In the genomic region with DNA sequence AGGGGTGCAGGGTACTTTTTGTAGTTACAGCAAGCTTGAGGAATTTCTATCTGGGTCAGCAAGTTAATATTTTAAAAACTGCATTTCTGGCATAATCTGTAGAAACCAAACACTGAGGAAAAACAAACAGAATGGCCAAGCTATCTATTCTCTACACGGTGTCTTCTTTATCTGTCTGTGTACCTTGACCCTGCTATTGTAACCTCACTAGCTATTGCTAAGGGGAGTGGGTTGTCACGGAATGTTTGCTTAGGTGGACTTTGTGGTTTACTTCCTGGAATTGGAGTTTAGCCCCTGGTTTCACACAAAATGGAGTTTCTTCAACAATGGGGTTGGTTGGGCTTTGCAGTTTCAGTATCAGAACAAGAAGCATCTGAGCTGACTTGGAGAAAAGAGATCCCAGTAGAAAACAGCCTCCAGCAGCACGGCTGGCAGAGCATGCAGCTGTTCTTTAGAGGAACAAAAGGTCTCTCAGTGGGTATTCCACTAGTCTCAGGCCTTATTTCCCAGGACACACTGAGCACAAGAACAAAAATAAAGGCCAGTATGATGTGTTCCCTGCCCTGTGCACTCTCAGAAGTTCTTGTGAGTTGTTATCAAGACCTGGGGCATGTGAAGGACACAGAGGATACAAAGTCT, we compare ENCODE assay signal across 20 mouse cellular contexts.
A peak's percentile ranks its signal among the peaks of the same experiment; 100 is the strongest.
DNase-seq lines count a peak whose midpoint lies in the region; ATAC-seq lines count a peak whose summit lies in the region.
"Had no signal": no experiment of that assay in that cellular context is flagged by ENCODE, and none has a peak within 500 bp of the region (broad histone marks: within the 10 kb centered on the region; RNA-seq: fewer than 3 reads in every experiment).

No protein-coding gene starts in this region.

- no peaks in the 10 kb centered on the region for H3K27me3 ChIP-seq in midbrain, embryonic 11.5 days (ENCODE audit: control insufficient read depth, insufficient read depth, low read length)
- no peaks in the 10 kb centered on the region for H3K27me3 ChIP-seq in midbrain, embryonic 16.5 days (ENCODE audit: control insufficient read depth, insufficient read depth, low read depth, low read length)
- H3K27me3 ChIP-seq: heart, embryonic 15.5 days; limb, embryonic 15.5 days had no signal

- H3K4me1 ChIP-seq in midbrain, embryonic 11.5 days (ENCODE audit: control insufficient read depth, insufficient read depth, low read length), result peaks cover 9% of the 10 kb centered on the region; the same call in 1 of the 2 replicates
- peaks cover 5% of the 10 kb centered on the region for H3K4me1 ChIP-seq in midbrain, embryonic 16.5 days (ENCODE audit: control insufficient read depth, insufficient read depth, low read length)
- H3K4me1 ChIP-seq: limb, embryonic 15.5 days had no signal

- H3K9ac ChIP-seq in midbrain, embryonic 11.5 days (ENCODE audit: low read length), result no peak overlapping the region
- no peak overlapping the region for H3K9ac ChIP-seq in midbrain, embryonic 16.5 days (ENCODE audit: low read depth, low read length)
- H3K9ac ChIP-seq: embryonic facial prominence, embryonic 13.5 days; forebrain, postnatal 0 days; heart, embryonic 15.5 days; limb, embryonic 15.5 days had no signal

- no peak overlapping the region for H3K4me2 ChIP-seq in midbrain, embryonic 11.5 days
- no peak overlapping the region for H3K4me2 ChIP-seq in midbrain, embryonic 16.5 days (ENCODE audit: low read length)
- H3K4me2 ChIP-seq: embryonic facial prominence, embryonic 13.5 days; heart, embryonic 15.5 days; limb, embryonic 15.5 days had no signal

- DNase-seq in gastrocnemius, postnatal 14 days, result peak; percentile 9
- DNase-seq in gastrocnemius, postnatal 10 days, result no peak
- DNase-seq in midbrain, embryonic 11.5 days (ENCODE audit: low spot score, missing footprints), result peak; percentile 91
- DNase-seq in embryo, embryonic 11 days, result peak; percentile 42
- DNase-seq in retina, postnatal 1 day, result peak; percentile 35
- no peak for DNase-seq in cerebellum, postnatal 14 days
- no peak for DNase-seq in heart, postnatal 14 days
- DNase-seq: B cell, adult 2 months; cerebellum, adult 8-10 months; forebrain, postnatal 0 days; kidney, postnatal 4 days; lung, postnatal 4 days; thymus, adult 18-20 months had no signal

- intact Hi-C loops in gastrocnemius, postnatal 14 days (cut with DNase I; ENCODE audit: low total_unique reads), result no loop called here
- intact Hi-C loops in heart, postnatal 14 days (cut with DNase I), result no loop called here

- H3K9me3 ChIP-seq in midbrain, embryonic 11.5 days (ENCODE audit: control insufficient read depth, low read length), result no peaks in the 10 kb centered on the region
- no peaks in the 10 kb centered on the region for H3K9me3 ChIP-seq in midbrain, embryonic 16.5 days (replicated peaks; ENCODE audit: control insufficient read depth, low read length, poor library complexity, severe bottlenecking)
- H3K9me3 ChIP-seq: embryonic facial prominence, embryonic 13.5 days; G1E; heart, embryonic 15.5 days; limb, embryonic 15.5 days had no signal

- no peaks in the 10 kb centered on the region for H3K36me3 ChIP-seq in midbrain, embryonic 11.5 days (ENCODE audit: control insufficient read depth, insufficient read depth, low read length)
- H3K36me3 ChIP-seq in midbrain, embryonic 16.5 days (ENCODE audit: control insufficient read depth, insufficient read depth, low read length), result no peaks in the 10 kb centered on the region
- H3K36me3 ChIP-seq: embryonic facial prominence, embryonic 13.5 days; G1E; heart, embryonic 15.5 days; limb, embryonic 15.5 days had no signal

- WGBS in midbrain, embryonic 11.5 days, result 11% methylated on average over 3 of the region's 3 CpGs
- 15% methylated on average over 3 of the region's 3 CpGs for WGBS in midbrain, embryonic 16.5 days

- ATAC-seq in midbrain, embryonic 11.5 days (ENCODE audit: low FRiP score), result 0 out of 2 replicates have a peak, but pooled peaks have one; percentile 42
- no peak for ATAC-seq in midbrain, embryonic 16.5 days
- ATAC-seq: forebrain, postnatal 0 days; inflammation-experienced regulatory T-cells, adult 6 months had no signal

- no peak overlapping the region for H3K4me3 ChIP-seq in midbrain, embryonic 11.5 days (ENCODE audit: low read depth, low read length)
- no peak overlapping the region for H3K4me3 ChIP-seq in midbrain, embryonic 16.5 days (ENCODE audit: low read depth, low read length)
- H3K4me3 ChIP-seq: embryonic facial prominence, embryonic 13.5 days; heart, embryonic 15.5 days; limb, embryonic 15.5 days; myocyte had no signal

- H3K27ac ChIP-seq in midbrain, embryonic 11.5 days (ENCODE audit: low read depth, low read length), result no peak overlapping the region
- H3K27ac ChIP-seq in midbrain, embryonic 16.5 days (ENCODE audit: low read length), result no peak overlapping the region
- H3K27ac ChIP-seq: embryonic facial prominence, embryonic 13.5 days; heart, embryonic 15.5 days; limb, embryonic 15.5 days had no signal

Comparison
In these comparisons a context has a peak if more than half of its experiments do, and no peak if none do; other contexts are left out.
1. DNase-seq: peak in gastrocnemius, postnatal 14 days (single experiment), midbrain, embryonic 11.5 days (single experiment), embryo, embryonic 11 days (single experiment) and retina, postnatal 1 day (single experiment); none in gastrocnemius, postnatal 10 days (single experiment), cerebellum, postnatal 14 days (0 of 2) and heart, postnatal 14 days (0 of 2).